Mouse (Mus musculus) heart, embryonic 16.5 days (tissue): ENCODE data around the gene Cln6. TPM values are rescaled to one million over a fixed set of nuclear protein-coding genes. Genes with fewer than 3 reads are reported as not detected.
"Not testable (repeated sequence)": the region's sequence is repeated elsewhere in the genome, so short reads cannot be mapped to it uniquely, and the experiment has no call there.

ENCODE experiments used
- ATAC-seq: fragments of 200-750 bp; cut with Nextera tagmentation; replicated peaks from 2 replicates; pipeline ENCODE4 v1.8.0; 2017; ENCODE audit warnings: moderate number of reproducible peaks; ENCODE audit not compliant: insufficient read depth, low FRiP score; ENCODE audit errors: extremely low read depth
- H3K27ac ChIP-seq: fragments of 300-500 bp; sonication (generic); 2 replicates; pipeline ENCODE4 v1.5.1; 2014; ENCODE audit warnings: mild to moderate bottlenecking, low read length, control low read depth, moderate library complexity
- H3K27me3 ChIP-seq: fragments of 300-500 bp; sonication (generic); 2 replicates; pipeline ENCODE4 v1.6.1; 2014; ENCODE audit warnings: low read length, mixed read lengths; ENCODE audit not compliant: control insufficient read depth, insufficient read depth
- H3K36me3 ChIP-seq: fragments of 300-500 bp; sonication (generic); 2 replicates; pipeline ENCODE4 v1.6.1; 2014; ENCODE audit not compliant: control insufficient read depth, insufficient read depth
- H3K4me1 ChIP-seq: fragments of 300-500 bp; sonication (generic); 2 replicates; pipeline ENCODE4 v1.6.1; 2014; ENCODE audit warnings: low read length, mixed read lengths; ENCODE audit not compliant: control insufficient read depth, insufficient read depth
- H3K4me2 ChIP-seq: fragments of 300-500 bp; sonication (generic); 2 replicates; pipeline ENCODE4 v1.6.1; 2014; ENCODE audit warnings: low read depth, mild to moderate bottlenecking, control low read depth, low read length
- H3K4me3 ChIP-seq: fragments of 300-500 bp; sonication (generic); 2 replicates; pipeline ENCODE4 v1.5.1; 2014; ENCODE audit warnings: mild to moderate bottlenecking, control low read depth, low read length
- H3K9ac ChIP-seq: fragments of 300-500 bp; sonication (generic); 2 replicates; pipeline ENCODE4 v1.6.1; 2014; ENCODE audit warnings: low read length, control low read depth
- H3K9me3 ChIP-seq: fragments of 300-500 bp; sonication (generic); replicated peaks from 2 replicates; pipeline ENCODE4 v1.6.1; 2016; ENCODE audit warnings: low read length; ENCODE audit not compliant: control insufficient read depth
- WGBS: fragments of 180-500 bp; shearing (Covaris S2); extraction: QIAGEN DNeasy Blood & Tissue Kit; methylation state at CpG from one replicate; pipeline ENCODE4 v1.1.7; 2014; 5-methylcytosine and 5-hydroxymethylcytosine counted together
- polyA plus RNA-seq: library from polyadenylated mRNA; unstranded; fragments of >200 nt; fragmentation: Nextera tagmentation; extraction: Ambion mirVana; gene quantifications from 2 replicates; pipeline ENCODE4 v1.2.1, GENCODE M21; 2015

Cln6 gene
- polyA plus RNA-seq: 15.9 and 16.3 TPM in 2 replicates

GRCm38 (mm10) chr9:62838506-62839171 is at the start of gene Cln6:
Cln6 (plus strand) TSS chr9:62838785.
- Histone ChIP-seq H3K4me2 (peak within 1 kb of the TSS; percentile 84), H3K4me1 (peaks cover 13% of the 10 kb centered on the region), H3K27ac (peak within 1 kb of the TSS; percentile 83), H3K36me3 (no peaks in the 10 kb centered on the region), H3K27me3 (no peaks in the 10 kb centered on the region), H3K9me3 (no peaks in the 10 kb centered on the region), H3K4me3 (peak within 1 kb of the TSS; percentile 79), H3K9ac (peak within 1 kb of the TSS; percentile 97)
- under 1% methylated on average over 48 of the region's 48 CpGs for WGBS
- peak; percentile 94 for ATAC-seq

- H3K27ac ChIP-seq: no peak overlapping the region
- H3K27me3 ChIP-seq: no peaks in the 10 kb centered on the region
- WGBS: 90% methylated on average over 12 of the region's 12 CpGs
- H3K4me2 ChIP-seq: no peak overlapping the region
- ATAC-seq: no peak
- H3K36me3 ChIP-seq: no peaks in the 10 kb centered on the region
- no peaks in the 10 kb centered on the region for H3K9me3 ChIP-seq
- no peak overlapping the region for H3K4me3 ChIP-seq
- H3K4me1 ChIP-seq: no peaks in the 10 kb centered on the region
- no peak overlapping the region for H3K9ac ChIP-seq
Measured at GRCm38 (mm10) chr9:62789856-62790255, 48.7 kb upstream of the Cln6 start.

- H3K36me3 ChIP-seq, H3K9ac ChIP-seq, H3K4me2 ChIP-seq, H3K27ac ChIP-seq, H3K27me3 ChIP-seq, H3K4me3 ChIP-seq, ATAC-seq, H3K9me3 ChIP-seq, H3K4me1 ChIP-seq: not testable (repeated sequence)
- 83% methylated on average over 2 of the region's 2 CpGs for WGBS
Measured at GRCm38 (mm10) chr9:62799218-62799617, 39.4 kb upstream of the Cln6 start.

- H3K27ac ChIP-seq: no peak overlapping the region
- no peaks in the 10 kb centered on the region for H3K9me3 ChIP-seq
- peak overlapping the region; percentile 93 for H3K9ac ChIP-seq
- no peaks in the 10 kb centered on the region; the same call in 1 of the 2 replicates for H3K36me3 ChIP-seq
- H3K4me2 ChIP-seq: peak overlapping the region; percentile 94
- WGBS: 17% methylated on average over 8 of the region's 8 CpGs
- H3K4me3 ChIP-seq: peak overlapping the region; percentile 86
- H3K4me1 ChIP-seq: peaks cover 19% of the 10 kb centered on the region
- no peak for ATAC-seq
- H3K27me3 ChIP-seq: no peaks in the 10 kb centered on the region
Measured at GRCm38 (mm10) chr9:62810095-62810494, 28.5 kb upstream of the Cln6 start.

GRCm38 (mm10) chr9:62810543-62811515 is 27.8 kb upstream of the Cln6 start:
- H3K4me1 ChIP-seq: peaks cover 19% of the 10 kb centered on the region
- WGBS: under 1% methylated on average over 58 of the region's 58 CpGs
- ATAC-seq: peak; percentile 52
- no peaks in the 10 kb centered on the region for H3K9me3 ChIP-seq
- no peaks in the 10 kb centered on the region for H3K27me3 ChIP-seq
- peak overlapping the region; percentile 95 for H3K27ac ChIP-seq
- no peaks in the 10 kb centered on the region; the same call in 1 of the 2 replicates for H3K36me3 ChIP-seq
- H3K4me3 ChIP-seq: peak overlapping the region; percentile 86
- peak overlapping the region; percentile 93 for H3K9ac ChIP-seq
- peak overlapping the region; percentile 94 for H3K4me2 ChIP-seq

- Histone ChIP-seq H3K36me3 (no peaks in the 10 kb centered on the region; the same call in 1 of the 2 replicates), H3K27me3 (no peaks in the 10 kb centered on the region), H3K9ac (peak within 1 kb of the TSS; percentile 93)
Measured at GRCm38 (mm10) chr9:62811516-62812121, 27.0 kb upstream of the Cln6 start, which contains the start of gene Fem1b. Fem1b (minus strand) TSS chr9:62811934.

GRCm38 (mm10) chr9:62812216-62813049 is 26.2 kb upstream of the Cln6 start:
- Histone ChIP-seq H3K27ac (peak overlapping the region; percentile 95), H3K9ac (peak overlapping the region; percentile 93), H3K4me3 (peak overlapping the region; percentile 86), H3K36me3 (no peaks in the 10 kb centered on the region; the same call in 1 of the 2 replicates), H3K4me1 (peaks cover 30% of the 10 kb centered on the region), H3K4me2 (peak overlapping the region; percentile 94), H3K27me3 (no peaks in the 10 kb centered on the region), H3K9me3 (no peaks in the 10 kb centered on the region)
- peak; percentile 14; the same call in 1 of the 2 replicates for ATAC-seq
- WGBS: 16% methylated on average over 14 of the region's 14 CpGs

More at GRCm38 (mm10) chr9:62811516-62812121, 27.0 kb upstream of the Cln6 start, which contains the start of gene Fem1b:
- Histone ChIP-seq H3K4me1 (peaks cover 22% of the 10 kb centered on the region), H3K27ac (peak within 1 kb of the TSS; percentile 95), H3K4me2 (peak within 1 kb of the TSS; percentile 94), H3K4me3 (peak within 1 kb of the TSS; percentile 86), H3K9me3 (no peaks in the 10 kb centered on the region)
- WGBS: under 1% methylated on average over 58 of the region's 68 CpGs
- ATAC-seq: peak; percentile 90

GRCm38 (mm10) chr9:62814751-62815150 is 23.8 kb upstream of the Cln6 start:
- H3K9ac ChIP-seq: no peak overlapping the region

More at GRCm38 (mm10) chr9:62814751-62815150, 23.8 kb upstream of the Cln6 start:
- Histone ChIP-seq H3K27me3 (no peaks in the 10 kb centered on the region), H3K36me3 (no peaks in the 10 kb centered on the region), H3K4me1 (peaks cover 32% of the 10 kb centered on the region), H3K4me3 (no peak overlapping the region), H3K27ac (no peak overlapping the region), H3K4me2 (no peak overlapping the region), H3K9me3 (no peaks in the 10 kb centered on the region)
- 71% methylated on average over 2 of the region's 2 CpGs for WGBS
- no peak for ATAC-seq
